Mouse (Mus musculus): ENCODE measurements around the gene Cdkn2d. TPM values are rescaled to one million over a fixed set of nuclear protein-coding genes. Genes with fewer than 3 reads are reported as not detected.
A peak's percentile ranks its signal among the peaks of the same experiment; 100 is the strongest.
"Not testable (repeated sequence)": the region's sequence is repeated elsewhere in the genome, so short reads cannot be mapped to it uniquely, and the experiment has no call there.

Gene Cdkn2d
- total RNA-seq, 2 experiments from 2014 or later = 7.4 to 9.1 TPM

GRCm38 (mm10) chr9:21318792-21319191 lies 27.6 kb upstream of the Cdkn2d start:
- DNase-seq = no peak

- DNase-seq = no peak
These were observed 25.5 kb upstream of the Cdkn2d start for GRCm38 (mm10) chr9:21316696-21317095.

GRCm38 (mm10) chr9:21315421-21315820 lies 24.2 kb upstream of the Cdkn2d start:
- peak; percentile 65 for DNase-seq

- no peak for DNase-seq
These were observed 23.3 kb upstream of the Cdkn2d start for GRCm38 (mm10) chr9:21314367-21315140.

GRCm38 (mm10) chr9:21313394-21313793 lies 22.2 kb upstream of the Cdkn2d start:
- peak; percentile 81 for DNase-seq

GRCm38 (mm10) chr9:21312134-21312533 lies 20.9 kb upstream of the Cdkn2d start, which contains the start of gene Ap1m2:
Gene Ap1m2, minus strand, starts transcription at chr9:21312337.
- no peak for DNase-seq

- no peak for DNase-seq
These were observed 20.5 kb upstream of the Cdkn2d start for GRCm38 (mm10) chr9:21311695-21312094.

GRCm38 (mm10) chr9:21309150-21309741 lies 18.0 kb upstream of the Cdkn2d start:
- no peak for DNase-seq

GRCm38 (mm10) chr9:21305065-21305464 lies 13.9 kb upstream of the Cdkn2d start:
- no peak for DNase-seq

- DNase-seq = no peak
These were observed 7.8 kb upstream of the Cdkn2d start for GRCm38 (mm10) chr9:21299014-21299413.

GRCm38 (mm10) chr9:21292271-21292670 lies 1.1 kb upstream of the Cdkn2d start:
- no peak for DNase-seq

- not testable (repeated sequence) for DNase-seq
These were observed 661 bp upstream of the Cdkn2d start for GRCm38 (mm10) chr9:21291868-21292267.

- DNase-seq = no peak
These were observed 618 bp downstream of the Cdkn2d start for GRCm38 (mm10) chr9:21290589-21290988.

- no peak for DNase-seq
These were observed 1.9 kb downstream of the Cdkn2d start for GRCm38 (mm10) chr9:21289337-21289671.

- DNase-seq = no peak
These were observed 2.5 kb downstream of the Cdkn2d start for GRCm38 (mm10) chr9:21288404-21289336.

GRCm38 (mm10) chr9:21287571-21288402 lies 3.4 kb downstream of the Cdkn2d start, which contains the start of gene Kri1:
Gene Kri1, minus strand, starts transcription at chr9:21287969.
- DNase-seq = peak; percentile 98

- no peak for DNase-seq
These were observed 4.5 kb downstream of the Cdkn2d start for GRCm38 (mm10) chr9:21286753-21287152.

- no peak for DNase-seq
These were observed 7.2 kb downstream of the Cdkn2d start for GRCm38 (mm10) chr9:21283994-21284393.

- DNase-seq = no peak
These were observed 7.6 kb downstream of the Cdkn2d start for GRCm38 (mm10) chr9:21283591-21283990.

GRCm38 (mm10) chr9:21277776-21278175 lies 13.4 kb downstream of the Cdkn2d start:
- no peak for DNase-seq

GRCm38 (mm10) chr9:21276307-21276706 lies 14.9 kb downstream of the Cdkn2d start:
- DNase-seq = no peak

GRCm38 (mm10) chr9:21275727-21276126 lies 15.5 kb downstream of the Cdkn2d start:
- DNase-seq = no peak
